Mouse (Mus musculus) hindbrain, embryonic 16.5 days (tissue): ENCODE data around the gene Kcnip4. TPM values are rescaled to one million over a fixed set of nuclear protein-coding genes. Genes with fewer than 3 reads are reported as not detected.

Experiments
- ATAC-seq: fragments of 200-750 bp; cut with Nextera tagmentation; 2 replicates; pipeline ENCODE4 v1.8.0; 2017; ENCODE audit warnings: moderate TSS enrichment, moderate library complexity
- H3K27ac ChIP-seq: fragments of 300-500 bp; sonication (generic); 2 replicates; pipeline ENCODE4 v1.5.1; 2014; ENCODE audit warnings: low read depth, mild to moderate bottlenecking, control low read depth, low read length, moderate library complexity
- H3K27me3 ChIP-seq: fragments of 300-500 bp; sonication (generic); replicated peaks from 2 replicates; pipeline ENCODE4 v1.6.1; 2014; ENCODE audit warnings: low read length; ENCODE audit not compliant: control insufficient read depth, insufficient read depth
- H3K36me3 ChIP-seq: fragments of 300-500 bp; sonication (generic); 2 replicates; pipeline ENCODE4 v1.6.1; 2014; ENCODE audit warnings: mild to moderate bottlenecking, low read length, moderate library complexity, mixed read lengths; ENCODE audit not compliant: control insufficient read depth, insufficient read depth
- H3K4me1 ChIP-seq: fragments of 300-500 bp; sonication (generic); 2 replicates; pipeline ENCODE4 v1.6.1; 2014; ENCODE audit warnings: low read depth, low read length; ENCODE audit not compliant: control insufficient read depth, insufficient read depth
- H3K4me2 ChIP-seq: fragments of 300-500 bp; sonication (generic); 2 replicates; pipeline ENCODE4 v1.6.1; 2014; ENCODE audit warnings: mild to moderate bottlenecking, low read length, control low read depth, moderate library complexity
- H3K4me3 ChIP-seq: fragments of 300-500 bp; sonication (generic); 2 replicates; pipeline ENCODE4 v1.5.1; 2014; ENCODE audit warnings: mild to moderate bottlenecking, low read length, control low read depth, moderate library complexity
- H3K9ac ChIP-seq: fragments of 300-500 bp; sonication (generic); 2 replicates; pipeline ENCODE4 v1.6.1; 2014; ENCODE audit warnings: low read depth, mild to moderate bottlenecking, control low read depth, low read length, moderate library complexity
- H3K9me3 ChIP-seq: fragments of 300-500 bp; sonication (generic); 2 replicates; pipeline ENCODE4 v1.6.1; 2014; ENCODE audit warnings: mild to moderate bottlenecking, low read length, moderate library complexity; ENCODE audit not compliant: control insufficient read depth
- WGBS: fragments of 180-500 bp; shearing (Covaris S2); extraction: QIAGEN DNeasy Blood & Tissue Kit; methylation state at CpG from one replicate; pipeline ENCODE4 v1.1.7; 2014; 5-methylcytosine and 5-hydroxymethylcytosine counted together
- polyA plus RNA-seq: library from polyadenylated mRNA; unstranded; fragments of >200 nt; fragmentation: Nextera tagmentation; extraction: Ambion mirVana; gene quantifications from 2 replicates; pipeline ENCODE4 v1.2.1, GENCODE M21; 2015

Kcnip4 gene
- polyA plus RNA-seq, 1 experiment from 2014 or later: 23.5 TPM

DNA sequence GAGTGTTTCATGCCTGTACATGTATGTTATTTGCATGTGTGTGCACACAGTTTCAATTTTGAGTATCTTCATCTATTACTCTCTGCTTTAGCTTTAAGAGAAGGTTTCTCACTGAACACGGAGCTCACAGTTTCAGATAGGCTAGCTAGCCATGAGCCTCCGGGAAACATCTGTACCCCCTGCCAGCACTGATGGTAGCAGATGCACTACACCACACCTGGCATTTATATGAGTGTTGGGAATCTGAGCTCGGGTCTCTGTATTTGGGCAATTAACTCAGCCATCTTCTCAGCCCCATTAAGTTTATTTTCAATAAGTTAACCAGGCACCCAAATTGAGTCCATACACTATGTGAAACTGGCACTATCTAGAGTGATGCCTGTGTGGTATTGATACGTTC, 1113.2 kb downstream of the Kcnip4 start:
- H3K4me2 ChIP-seq: no peak overlapping the region
- 70% methylated on average over 4 of the region's 4 CpGs for WGBS
- H3K36me3 ChIP-seq: no peaks in the 10 kb centered on the region
- H3K27me3 ChIP-seq: no peaks in the 10 kb centered on the region
- no peak overlapping the region for H3K27ac ChIP-seq
- no peaks in the 10 kb centered on the region for H3K4me1 ChIP-seq
- H3K4me3 ChIP-seq: no peak overlapping the region
- H3K9ac ChIP-seq: no peak overlapping the region
- ATAC-seq: no peak
- H3K9me3 ChIP-seq: no peaks in the 10 kb centered on the region

- Histone ChIP-seq H3K27me3 (no peaks in the 10 kb centered on the region), H3K4me2 (no peak overlapping the region), H3K4me1 (no peaks in the 10 kb centered on the region), H3K9ac (no peak overlapping the region), H3K4me3 (no peak overlapping the region), H3K27ac (no peak overlapping the region), H3K36me3 (no peaks in the 10 kb centered on the region), H3K9me3 (no peaks in the 10 kb centered on the region)
- ATAC-seq: no peak
- WGBS: 55% methylated on average over 5 of the region's 5 CpGs
Measured at GRCm38 (mm10) chr5:48410348-48410747, 1114.4 kb downstream of the Kcnip4 start.

- Histone ChIP-seq H3K9me3 (no peaks in the 10 kb centered on the region), H3K27ac (no peak overlapping the region), H3K4me3 (no peak overlapping the region), H3K4me1 (no peaks in the 10 kb centered on the region), H3K9ac (no peak overlapping the region), H3K4me2 (no peak overlapping the region), H3K36me3 (no peaks in the 10 kb centered on the region), H3K27me3 (no peaks in the 10 kb centered on the region)
- 79% methylated on average over 4 of the region's 4 CpGs for WGBS
- ATAC-seq: no peak
Measured at GRCm38 (mm10) chr5:48408276-48408675, 1116.4 kb downstream of the Kcnip4 start.

DNA sequence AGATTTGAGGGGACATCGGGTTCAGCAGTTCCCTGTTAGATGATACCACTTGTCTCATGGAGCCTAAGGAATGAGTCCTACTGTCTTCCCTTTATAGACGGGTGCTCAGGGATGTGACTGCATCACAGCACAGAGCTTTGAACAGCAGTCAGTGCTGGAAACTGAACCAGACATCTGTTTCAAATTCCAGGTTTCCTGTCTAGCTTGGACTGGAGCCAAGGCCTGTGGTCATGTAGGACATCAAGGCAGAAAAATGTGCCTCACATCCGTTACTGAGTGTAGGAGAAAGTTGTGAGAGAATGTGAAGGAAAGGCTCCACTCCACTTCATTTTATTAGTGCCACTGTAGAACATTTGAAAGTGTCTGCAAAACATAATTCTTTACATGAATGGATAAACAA, 1122.2 kb downstream of the Kcnip4 start:
- Histone ChIP-seq H3K27me3 (no peaks in the 10 kb centered on the region), H3K27ac (no peak overlapping the region), H3K4me2 (no peak overlapping the region), H3K4me1 (no peaks in the 10 kb centered on the region), H3K4me3 (no peak overlapping the region), H3K36me3 (no peaks in the 10 kb centered on the region), H3K9ac (no peak overlapping the region), H3K9me3 (no peaks in the 10 kb centered on the region)
- no peak for ATAC-seq
- 79% methylated on average over 3 of the region's 3 CpGs for WGBS

DNA sequence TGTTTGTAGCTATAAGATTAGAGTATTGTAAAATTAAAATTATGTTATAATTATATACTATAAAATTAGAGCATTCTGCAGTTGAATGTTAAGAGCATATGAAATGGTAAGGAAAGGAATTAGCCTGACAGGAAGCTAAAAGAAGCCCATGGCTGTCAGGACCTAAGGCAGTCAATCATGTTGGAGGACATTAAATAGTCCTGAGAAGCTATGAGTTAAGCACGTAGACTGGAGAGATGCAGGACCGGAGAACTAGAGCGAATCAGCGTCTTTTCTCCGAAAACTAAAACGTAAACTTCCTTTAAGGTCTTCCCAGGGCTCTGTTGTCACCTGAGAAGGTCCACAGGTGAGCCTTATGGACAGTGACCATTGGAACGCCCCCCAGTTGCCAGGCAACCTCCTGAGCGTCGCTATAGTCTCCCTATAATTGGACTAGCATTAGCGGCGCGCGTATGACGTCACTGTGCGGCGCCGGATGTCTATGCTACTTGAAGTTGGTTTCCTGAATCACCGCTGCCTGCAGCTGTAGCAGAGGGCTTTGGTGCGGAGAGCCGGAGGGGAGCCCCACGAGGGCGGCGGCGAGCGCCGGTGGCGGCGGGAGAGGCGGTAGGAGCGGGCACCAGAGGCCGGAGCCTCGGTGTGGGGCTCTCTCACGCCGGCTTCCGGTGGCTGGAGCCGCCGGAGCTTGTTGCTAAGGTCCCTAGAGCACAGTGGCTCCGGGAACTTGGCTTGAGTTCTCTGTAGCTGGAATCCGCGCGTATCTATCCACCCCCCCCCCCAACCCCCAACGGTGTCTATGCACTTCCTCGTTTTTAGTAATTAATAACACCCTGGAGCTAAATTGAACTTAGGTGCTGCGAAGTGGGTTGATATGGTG, 1152.6 kb downstream of the Kcnip4 start:
- 0 out of 2 replicates have a peak overlapping the region, but pooled peaks have one; percentile 48 for H3K27ac ChIP-seq
- peaks cover 7% of the 10 kb centered on the region for H3K4me1 ChIP-seq
- peaks cover 9% of the 10 kb centered on the region; the same call in 1 of the 2 replicates for H3K36me3 ChIP-seq
- ATAC-seq: peak; percentile 100
- H3K9me3 ChIP-seq: no peaks in the 10 kb centered on the region
- under 1% methylated on average over 44 of the region's 44 CpGs for WGBS
- H3K4me2 ChIP-seq: peak overlapping the region; percentile 56
- H3K27me3 ChIP-seq: no peaks in the 10 kb centered on the region
- H3K4me3 ChIP-seq: peak overlapping the region; percentile 72
- peak overlapping the region; percentile 77 for H3K9ac ChIP-seq

DNA sequence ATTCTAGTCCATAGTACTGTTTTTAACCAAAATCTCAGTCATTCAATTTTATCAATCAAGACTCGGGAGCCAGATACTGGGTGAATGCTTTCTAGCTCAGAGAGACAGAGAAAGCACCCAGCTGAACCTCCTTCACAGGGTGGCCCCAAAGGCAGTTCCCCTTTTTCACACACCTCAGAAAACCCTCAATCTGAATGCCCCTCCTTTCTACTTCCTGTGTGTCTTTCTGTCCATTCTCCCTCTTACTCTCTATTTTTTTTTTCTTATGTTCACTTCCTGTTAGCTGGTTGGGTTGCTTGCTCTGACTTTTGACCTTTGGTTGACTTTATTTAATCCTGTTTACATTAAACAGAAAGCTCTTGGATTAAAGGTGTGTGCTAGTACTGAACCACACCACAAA, 1175.4 kb downstream of the Kcnip4 start:
- H3K4me2 ChIP-seq: no peak overlapping the region
- H3K9me3 ChIP-seq: no peaks in the 10 kb centered on the region
- no peak for ATAC-seq
- WGBS: 89% methylated on average over 1 of the region's 1 CpGs
- no peak overlapping the region for H3K27ac ChIP-seq
- H3K4me1 ChIP-seq: no peaks in the 10 kb centered on the region
- H3K9ac ChIP-seq: no peak overlapping the region
- H3K4me3 ChIP-seq: no peak overlapping the region
- H3K27me3 ChIP-seq: no peaks in the 10 kb centered on the region
- no peaks in the 10 kb centered on the region for H3K36me3 ChIP-seq

- H3K27me3 ChIP-seq: no peaks in the 10 kb centered on the region
- no peak overlapping the region for H3K4me3 ChIP-seq
- no peaks in the 10 kb centered on the region for H3K36me3 ChIP-seq
- H3K9ac ChIP-seq: no peak overlapping the region
- peak; percentile 17; the same call in 1 of the 2 replicates for ATAC-seq
- H3K9me3 ChIP-seq: no peaks in the 10 kb centered on the region
- H3K4me2 ChIP-seq: no peak overlapping the region
- H3K27ac ChIP-seq: no peak overlapping the region
- H3K4me1 ChIP-seq: no peaks in the 10 kb centered on the region
- WGBS: 84% methylated on average over 2 of the region's 2 CpGs
Measured at GRCm38 (mm10) chr5:48345983-48346648, 1178.6 kb downstream of the Kcnip4 start.

GRCm38 (mm10) chr5:48345095-48345982, 1179.4 kb downstream of the Kcnip4 start:
- Histone ChIP-seq H3K36me3 (no peaks in the 10 kb centered on the region), H3K27ac (no peak overlapping the region), H3K4me2 (no peak overlapping the region), H3K4me1 (no peaks in the 10 kb centered on the region), H3K27me3 (no peaks in the 10 kb centered on the region), H3K4me3 (no peak overlapping the region), H3K9me3 (no peaks in the 10 kb centered on the region), H3K9ac (no peak overlapping the region)
- peak; percentile 93 for ATAC-seq
- 51% methylated on average over 5 of the region's 5 CpGs for WGBS
